Mouse (Mus musculus): Measurements from ENCODE around the gene Cdk14. TPM values are rescaled to one million over a fixed set of nuclear protein-coding genes. Genes with fewer than 3 reads are reported as not detected.

Gene Cdk14
- total and polyA plus RNA-seq, 2 experiments from 2014 or later = 53.0 to 63.9 TPM

DNA sequence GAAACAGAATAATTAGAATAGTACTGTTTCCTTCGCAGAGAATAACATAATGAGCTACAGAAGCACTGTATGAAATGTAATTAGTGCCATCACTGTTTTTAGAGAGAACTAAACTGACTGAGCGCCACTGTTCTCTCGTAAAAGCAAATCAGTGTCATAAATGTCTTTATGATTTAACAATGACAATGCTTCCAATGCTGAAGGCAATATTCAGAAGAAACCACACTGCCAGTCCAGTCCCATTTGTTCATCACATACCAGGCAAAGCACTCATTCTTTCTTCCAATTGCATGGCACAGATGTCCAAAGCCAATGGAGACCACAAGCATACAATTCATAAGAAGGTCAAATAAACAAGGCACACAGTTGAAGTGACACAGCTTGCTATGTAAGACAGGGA lies 355.4 kb downstream of the Cdk14 start:
- Histone ChIP-seq H3K36me3 (ENCODE audit: insufficient read depth, low read length) (no peaks in the 10 kb centered on the region), H3K27ac (no peak overlapping the region), H3K27me3 (ENCODE audit: insufficient read depth, low read length) (no peaks in the 10 kb centered on the region), H3K9ac (replicated peaks; ENCODE audit: low read length) (no peak overlapping the region), H3K4me3 (ENCODE audit: low read length) (no peak overlapping the region), H3K4me1 (ENCODE audit: insufficient read depth, low read length) (no peaks in the 10 kb centered on the region), H3K9me3 (ENCODE audit: low read length) (no peaks in the 10 kb centered on the region), H3K4me2 (ENCODE audit: low read depth, low read length) (no peak overlapping the region)
- no peak for ATAC-seq
- 76% methylated on average over 3 of the region's 3 CpGs for WGBS
- no peak for DNase-seq (ENCODE audit: low spot score)
- TF ChIP-seq CTCF (IDR thresholded peaks at IDR 0.05; ENCODE audit: low read depth) = no peak

DNA sequence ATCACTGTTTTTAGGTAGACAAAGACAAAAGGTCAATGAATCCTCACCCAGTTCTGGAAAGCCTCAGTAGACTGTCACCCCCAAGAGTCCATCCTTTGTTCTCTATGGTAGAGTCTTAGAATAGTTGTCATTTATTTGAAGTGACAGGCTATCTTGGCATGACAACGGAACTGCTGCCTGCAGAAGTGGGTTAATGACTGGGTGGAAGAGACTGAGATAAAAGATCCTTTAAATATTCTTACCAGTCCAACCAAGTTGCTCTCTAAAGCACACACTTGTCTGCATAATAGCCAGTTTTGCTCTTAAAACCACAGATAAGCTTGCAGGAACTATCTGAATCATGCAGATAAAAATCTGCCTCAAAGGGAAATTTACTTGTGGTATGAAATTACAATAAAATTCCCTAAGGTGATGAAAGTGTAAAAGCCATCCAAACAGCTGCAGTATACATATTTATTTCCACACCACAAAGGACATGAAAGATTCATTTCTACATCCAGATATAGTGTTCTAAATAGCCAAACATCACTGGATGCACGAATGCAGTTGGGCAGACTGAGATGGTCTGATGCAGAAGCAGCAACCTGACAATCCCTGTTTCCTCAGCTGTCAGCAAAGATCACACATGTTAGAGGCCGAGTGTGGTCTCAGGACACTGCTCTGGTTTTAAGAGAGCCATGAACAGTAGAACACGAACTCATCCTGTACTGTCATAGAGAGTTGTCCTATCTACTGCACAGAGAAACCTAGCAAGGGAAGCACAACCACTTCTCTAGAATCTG lies 363.8 kb downstream of the Cdk14 start:
- Histone ChIP-seq H3K4me2 (ENCODE audit: low read depth, low read length) (no peak overlapping the region), H3K36me3 (ENCODE audit: insufficient read depth, low read length) (no peaks in the 10 kb centered on the region), H3K9ac (replicated peaks; ENCODE audit: low read length) (no peak overlapping the region), H3K27ac (no peak overlapping the region), H3K4me1 (ENCODE audit: insufficient read depth, low read length) (no peaks in the 10 kb centered on the region), H3K4me3 (ENCODE audit: low read length) (no peak overlapping the region), H3K27me3 (ENCODE audit: insufficient read depth, low read length) (no peaks in the 10 kb centered on the region), H3K9me3 (ENCODE audit: low read length) (no peaks in the 10 kb centered on the region)
- no peak for DNase-seq (ENCODE audit: low spot score)
- no peak for TF ChIP-seq CTCF (IDR thresholded peaks at IDR 0.05; ENCODE audit: low read depth)
- 0 out of 2 replicates have a peak, but pooled peaks have one; percentile 47 for ATAC-seq
- WGBS = 48% methylated on average over 4 of the region's 4 CpGs

DNA sequence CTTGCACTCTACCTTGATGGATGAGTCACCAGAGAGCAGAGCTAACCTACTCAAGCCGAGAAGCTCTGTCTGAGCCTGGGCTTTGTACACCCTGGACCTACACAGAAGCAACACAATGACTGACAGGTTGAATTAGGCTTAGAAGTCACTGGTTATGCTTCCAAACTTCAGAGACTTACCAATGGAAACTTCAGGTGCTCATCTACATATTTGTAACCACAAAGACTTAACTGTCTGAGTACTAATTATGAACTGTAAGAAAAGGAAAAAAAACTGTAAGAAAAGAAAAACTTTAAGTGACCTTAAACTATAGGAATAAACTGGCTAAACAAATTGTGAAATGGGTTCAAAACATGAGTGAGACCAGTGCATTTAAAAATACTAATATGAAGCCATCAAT lies 364.6 kb downstream of the Cdk14 start:
- Histone ChIP-seq H3K27ac (no peak overlapping the region), H3K27me3 (ENCODE audit: insufficient read depth, low read length) (no peaks in the 10 kb centered on the region), H3K9me3 (ENCODE audit: low read length) (no peaks in the 10 kb centered on the region), H3K4me2 (ENCODE audit: low read depth, low read length) (no peak overlapping the region), H3K4me1 (ENCODE audit: insufficient read depth, low read length) (no peaks in the 10 kb centered on the region), H3K9ac (replicated peaks; ENCODE audit: low read length) (no peak overlapping the region), H3K4me3 (ENCODE audit: low read length) (no peak overlapping the region), H3K36me3 (ENCODE audit: insufficient read depth, low read length) (no peaks in the 10 kb centered on the region)
- DNase-seq (ENCODE audit: low spot score) (no peak), ATAC-seq (no peak)
- TF ChIP-seq CTCF (IDR thresholded peaks at IDR 0.05; ENCODE audit: low read depth) = no peak
- 30% methylated on average over 1 of the region's 1 CpGs for WGBS

DNA sequence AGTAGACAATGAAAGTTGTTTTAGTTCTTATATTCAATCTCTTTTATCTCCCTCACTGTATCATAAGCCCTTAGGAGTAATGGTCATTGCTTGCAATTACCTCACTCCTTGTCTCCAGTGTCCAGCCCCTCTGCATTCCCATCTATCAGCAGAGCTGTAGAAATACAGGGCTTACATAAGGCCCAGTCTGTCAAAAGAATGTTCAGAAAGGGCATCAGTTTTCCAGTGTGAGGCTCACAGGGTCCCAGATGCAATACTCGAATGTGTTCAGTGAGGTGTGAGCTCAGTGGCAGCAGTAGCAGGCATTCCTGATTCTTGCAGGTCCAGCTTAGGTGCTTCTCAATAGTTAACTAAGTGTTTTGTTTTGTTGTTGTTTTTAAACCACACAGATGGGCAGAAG lies 365.8 kb downstream of the Cdk14 start:
- H3K27me3 ChIP-seq (ENCODE audit: insufficient read depth, low read length) = no peaks in the 10 kb centered on the region
- no peak overlapping the region for H3K9ac ChIP-seq (replicated peaks; ENCODE audit: low read length)
- H3K27ac ChIP-seq = no peak overlapping the region
- DNase-seq (ENCODE audit: low spot score) = peak; percentile 37
- no peak overlapping the region for H3K4me2 ChIP-seq (ENCODE audit: low read depth, low read length)
- H3K9me3 ChIP-seq (ENCODE audit: low read length) = no peaks in the 10 kb centered on the region
- no peak for TF ChIP-seq CTCF (IDR thresholded peaks at IDR 0.05; ENCODE audit: low read depth)
- no peak overlapping the region for H3K4me3 ChIP-seq (ENCODE audit: low read length)
- WGBS = 14% methylated on average over 1 of the region's 1 CpGs
- no peaks in the 10 kb centered on the region for H3K4me1 ChIP-seq (ENCODE audit: insufficient read depth, low read length)
- ATAC-seq = peak; percentile 39; the same call in 1 of the 2 replicates
- H3K36me3 ChIP-seq (ENCODE audit: insufficient read depth, low read length) = no peaks in the 10 kb centered on the region

DNA sequence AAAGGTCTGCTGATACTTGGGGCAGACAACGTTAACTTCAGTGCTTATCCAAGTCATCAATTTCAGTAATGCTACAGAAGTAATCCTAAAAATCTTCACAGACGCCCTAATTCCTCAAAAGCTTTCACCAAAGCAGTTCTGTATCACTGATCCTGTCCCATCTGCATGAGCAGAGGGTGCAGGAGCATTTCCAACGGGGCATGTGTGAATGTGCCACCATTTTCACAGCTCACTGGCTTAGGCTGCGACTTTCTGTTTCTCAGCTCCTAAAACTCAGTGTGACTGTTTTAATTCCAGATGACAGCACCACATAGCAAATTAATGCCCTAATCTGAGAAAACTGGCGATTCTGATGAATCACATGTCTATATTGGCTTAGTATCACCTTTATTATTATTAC lies 375.8 kb downstream of the Cdk14 start:
- TF ChIP-seq CTCF (IDR thresholded peaks at IDR 0.05; ENCODE audit: low read depth) = no peak
- Histone ChIP-seq H3K27ac (no peak overlapping the region), H3K4me2 (ENCODE audit: low read depth, low read length) (no peak overlapping the region), H3K9ac (replicated peaks; ENCODE audit: low read length) (no peak overlapping the region), H3K36me3 (ENCODE audit: insufficient read depth, low read length) (no peaks in the 10 kb centered on the region), H3K4me1 (ENCODE audit: insufficient read depth, low read length) (no peaks in the 10 kb centered on the region), H3K9me3 (ENCODE audit: low read length) (no peaks in the 10 kb centered on the region), H3K27me3 (ENCODE audit: insufficient read depth, low read length) (no peaks in the 10 kb centered on the region), H3K4me3 (ENCODE audit: low read length) (no peak overlapping the region)
- DNase-seq (ENCODE audit: low spot score) (no peak), ATAC-seq (no peak)
- WGBS = 66% methylated on average over 5 of the region's 5 CpGs

DNA sequence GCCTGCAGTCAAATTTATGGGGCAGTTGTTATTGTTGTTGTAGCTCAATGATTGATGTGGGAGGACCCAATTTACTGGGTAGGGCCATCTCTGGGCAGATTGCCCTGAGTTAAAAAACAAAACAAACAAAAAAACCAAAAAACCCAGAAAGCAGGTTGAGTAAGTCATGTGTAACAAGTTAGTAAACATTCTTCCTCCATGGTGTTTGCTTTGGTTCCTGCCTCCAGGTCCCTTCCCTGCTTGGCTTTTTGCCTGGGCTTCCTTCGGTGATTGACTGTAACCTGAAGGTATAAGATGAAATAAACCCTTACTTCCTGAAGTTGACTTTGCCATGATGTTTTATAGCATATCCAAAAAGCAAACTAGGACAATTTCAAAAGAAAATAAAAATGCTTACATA lies 377.4 kb downstream of the Cdk14 start:
- WGBS = 76% methylated on average over 1 of the region's 1 CpGs

DNA sequence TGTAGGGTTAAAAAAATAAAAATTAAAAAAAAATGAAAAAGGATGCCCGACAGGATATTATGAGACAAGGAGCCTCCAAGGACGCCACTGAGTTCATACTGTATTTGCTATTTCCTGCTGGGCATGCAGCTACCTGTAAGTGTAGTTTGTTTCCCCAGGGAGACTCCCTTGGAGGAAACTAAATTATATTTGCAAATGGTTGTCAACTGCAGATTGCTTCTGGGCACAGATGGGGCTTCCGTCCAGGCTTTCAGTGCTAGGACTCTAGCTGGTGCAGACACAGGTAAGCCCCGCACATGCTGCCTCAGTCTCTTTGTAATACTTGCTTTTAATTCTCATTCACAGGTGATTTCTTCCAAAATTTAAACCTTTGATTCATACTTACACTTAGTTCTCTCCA lies 378.6 kb downstream of the Cdk14 start:
- no peaks in the 10 kb centered on the region for H3K9me3 ChIP-seq (ENCODE audit: low read length)
- no peaks in the 10 kb centered on the region for H3K36me3 ChIP-seq (ENCODE audit: insufficient read depth, low read length)
- DNase-seq (ENCODE audit: low spot score) = no peak
- no peak overlapping the region for H3K4me2 ChIP-seq (ENCODE audit: low read depth, low read length)
- 62% methylated on average over 4 of the region's 4 CpGs for WGBS
- H3K4me3 ChIP-seq (ENCODE audit: low read length) = no peak overlapping the region
- H3K9ac ChIP-seq (replicated peaks; ENCODE audit: low read length) = no peak overlapping the region
- no peaks in the 10 kb centered on the region for H3K4me1 ChIP-seq (ENCODE audit: insufficient read depth, low read length)
- ATAC-seq = no peak
- H3K27ac ChIP-seq = no peak overlapping the region
- H3K27me3 ChIP-seq (ENCODE audit: insufficient read depth, low read length) = no peaks in the 10 kb centered on the region
- TF ChIP-seq CTCF (IDR thresholded peaks at IDR 0.05; ENCODE audit: low read depth) = no peak

More for the DNA sequence above, 377.4 kb downstream of the Cdk14 start:
- TF ChIP-seq CTCF (IDR thresholded peaks at IDR 0.05; ENCODE audit: low read depth) = no peak
- no peak for DNase-seq (ENCODE audit: low spot score)
- H3K9me3 ChIP-seq (ENCODE audit: low read length) = no peaks in the 10 kb centered on the region
- no peak overlapping the region for H3K27ac ChIP-seq
- H3K27me3 ChIP-seq (ENCODE audit: insufficient read depth, low read length) = no peaks in the 10 kb centered on the region
- no peak for ATAC-seq
- no peaks in the 10 kb centered on the region for H3K4me1 ChIP-seq (ENCODE audit: insufficient read depth, low read length)
- H3K9ac ChIP-seq (replicated peaks; ENCODE audit: low read length) = no peak overlapping the region
- no peak overlapping the region for H3K4me2 ChIP-seq (ENCODE audit: low read depth, low read length)
- H3K4me3 ChIP-seq (ENCODE audit: low read length) = no peak overlapping the region
- H3K36me3 ChIP-seq (ENCODE audit: insufficient read depth, low read length) = no peaks in the 10 kb centered on the region
